Mouse (Mus musculus) gastrocnemius, adult 2 months (tissue): ENCODE measurements around the gene Irgq. TPM values are rescaled to one million over a fixed set of nuclear protein-coding genes. Genes with fewer than 3 reads are reported as not detected.
A peak's percentile ranks its signal among the peaks of the same experiment; 100 is the strongest.
"Not testable (repeated sequence)": the region's sequence is repeated elsewhere in the genome, so short reads cannot be mapped to it uniquely, and the experiment has no call there.

ENCODE experiments used
- DNase-seq: peaks from one replicate; pipeline ENCODE4 v3.0.0; 2022
- H3K27ac ChIP-seq: fragments of 200-600 bp; 2 replicates; pipeline ENCODE4 v1.8.1; 2022; ENCODE audit warnings: mild to moderate bottlenecking
- H3K4me3 ChIP-seq: fragments of 200-600 bp; 2 replicates; pipeline ENCODE4 v1.8.1; 2022; ENCODE audit warnings: mild to moderate bottlenecking, moderate library complexity
- CTCF ChIP-seq: fragments of 200-600 bp; IDR thresholded peaks from 2 replicates; pipeline ENCODE4 v1.8.1; 2022; ENCODE audit warnings: antibody characterized with exemption, mild to moderate bottlenecking, moderate library complexity
- intact Hi-C: fragments of 180-260 bp; cut with DNase I; formaldehyde crosslinking; loops from one replicate; pipeline ENCODE4 v1.15.1; 2025
- total RNA-seq, 2 experiments: library from RNA; stranded (reverse); gene quantifications; 2 replicates each; pipeline ENCODE4 v1.2.3; 2021

Irgq gene
- total RNA-seq, 2 experiments from 2014 or later, result 11.5 to 16.1 TPM

- no peak for DNase-seq
- Histone ChIP-seq H3K4me3 (no peak overlapping the region), H3K27ac (no peak overlapping the region)
- no peak for TF ChIP-seq CTCF
- intact Hi-C loops, result no loop called here
Observed at GRCm38 (mm10) chr7:24517654-24518053, 12.8 kb upstream of the Irgq start.

GRCm38 (mm10) chr7:24519130-24519529, 11.4 kb upstream of the Irgq start:
- DNase-seq, result no peak
- H3K4me3 ChIP-seq, result no peak overlapping the region
- no peak overlapping the region for H3K27ac ChIP-seq
- TF ChIP-seq CTCF, result no peak
- intact Hi-C loops, result no loop called here

- H3K4me3 ChIP-seq, DNase-seq, intact Hi-C loops, H3K27ac ChIP-seq: not testable (repeated sequence)
Observed at GRCm38 (mm10) chr7:24520054-24520453, 10.4 kb upstream of the Irgq start.

- no peak for DNase-seq
- no peak for TF ChIP-seq CTCF
- Histone ChIP-seq H3K27ac (no peak overlapping the region), H3K4me3 (no peak overlapping the region)
- intact Hi-C loops, result no loop called here
Observed at GRCm38 (mm10) chr7:24522805-24523204, 7.7 kb upstream of the Irgq start.

GRCm38 (mm10) chr7:24523723-24524122, 6.8 kb upstream of the Irgq start:
- no peak for DNase-seq
- no peak overlapping the region for H3K27ac ChIP-seq
- intact Hi-C loops, result no loop called here
- TF ChIP-seq CTCF, result no peak
- H3K4me3 ChIP-seq, result no peak overlapping the region

GRCm38 (mm10) chr7:24524978-24525377, 5.5 kb upstream of the Irgq start:
- intact Hi-C loops, result no loop called here
- TF ChIP-seq CTCF, result no peak
- Histone ChIP-seq H3K4me3 (no peak overlapping the region), H3K27ac (no peak overlapping the region)
- DNase-seq, result no peak

GRCm38 (mm10) chr7:24525686-24526420, 4.6 kb upstream of the Irgq start:
- no peak for DNase-seq
- intact Hi-C loops, result no loop called here
- no peak for TF ChIP-seq CTCF
- Histone ChIP-seq H3K27ac (no peak overlapping the region), H3K4me3 (no peak overlapping the region)

- no peak for DNase-seq
- TF ChIP-seq CTCF, result no peak
- peak overlapping the region; percentile 96 for H3K27ac ChIP-seq
- intact Hi-C loops, result loop anchor here (2.0 kb wide), 1 partner anchor 22 kb away; the partner anchor contains the start of gene Zfp428
- H3K4me3 ChIP-seq, result no peak overlapping the region; the same call in 1 of the 2 replicates
Observed at GRCm38 (mm10) chr7:24528861-24529260, 1.6 kb upstream of the Irgq start.

- Histone ChIP-seq H3K27ac (peak overlapping the region; percentile 96), H3K4me3 (peak overlapping the region; percentile 81)
- DNase-seq, result no peak
- TF ChIP-seq CTCF, result no peak
- intact Hi-C loops, result loop anchor here (2.0 kb wide), 1 partner anchor 23 kb away; the partner anchor contains the start of gene Zfp428
Observed at GRCm38 (mm10) chr7:24529580-24529979, 909 bp upstream of the Irgq start.

GRCm38 (mm10) chr7:24531211-24531971, 902 bp downstream of the Irgq start:
- peak overlapping the region; percentile 81 for H3K4me3 ChIP-seq
- peak; percentile 78 for DNase-seq
- TF ChIP-seq CTCF, result peak; percentile 92
- H3K27ac ChIP-seq, result peak overlapping the region; percentile 96
- intact Hi-C loops, result loop anchor here (2.0 kb wide), 1 partner anchor 69 kb away; no protein-coding TSS in a partner anchor

GRCm38 (mm10) chr7:24533031-24533571, 2.6 kb downstream of the Irgq start:
- Histone ChIP-seq H3K4me3 (no peak overlapping the region), H3K27ac (no peak overlapping the region)
- intact Hi-C loops, result loop anchor here (2.0 kb wide), 1 partner anchor 32 kb away; no protein-coding TSS in a partner anchor
- TF ChIP-seq CTCF, result no peak
- no peak for DNase-seq

- H3K27ac ChIP-seq, result no peak overlapping the region
- no peak for TF ChIP-seq CTCF
- no peak for DNase-seq
- intact Hi-C loops, result loop anchor here (2.0 kb wide), 1 partner anchor 31 kb away; no protein-coding TSS in a partner anchor
- no peak overlapping the region for H3K4me3 ChIP-seq
Observed at GRCm38 (mm10) chr7:24533806-24534205, 3.3 kb downstream of the Irgq start.

GRCm38 (mm10) chr7:24534301-24534700, 3.8 kb downstream of the Irgq start:
- TF ChIP-seq CTCF, result no peak
- intact Hi-C loops, result no loop called here
- Histone ChIP-seq H3K4me3 (no peak overlapping the region), H3K27ac (no peak overlapping the region)
- DNase-seq, result no peak
